Mouse (Mus musculus): Measurements from ENCODE around the gene Glrx5.

Glrx5 gene

GRCm38 (mm10) chr12:105029890-105030289 is 2.6 kb upstream of the Glrx5 start:
- in situ Hi-C loops (cut with MseI, MboI): loop anchor here in 1 of 2 experiments (5.0 kb wide), 1 partner anchor 78 kb away; no protein-coding TSS in a partner anchor

GRCm38 (mm10) chr12:105031081-105032058 is 1.1 kb upstream of the Glrx5 start:
- in situ Hi-C loops (cut with MseI, MboI): no loop called here

DNA sequence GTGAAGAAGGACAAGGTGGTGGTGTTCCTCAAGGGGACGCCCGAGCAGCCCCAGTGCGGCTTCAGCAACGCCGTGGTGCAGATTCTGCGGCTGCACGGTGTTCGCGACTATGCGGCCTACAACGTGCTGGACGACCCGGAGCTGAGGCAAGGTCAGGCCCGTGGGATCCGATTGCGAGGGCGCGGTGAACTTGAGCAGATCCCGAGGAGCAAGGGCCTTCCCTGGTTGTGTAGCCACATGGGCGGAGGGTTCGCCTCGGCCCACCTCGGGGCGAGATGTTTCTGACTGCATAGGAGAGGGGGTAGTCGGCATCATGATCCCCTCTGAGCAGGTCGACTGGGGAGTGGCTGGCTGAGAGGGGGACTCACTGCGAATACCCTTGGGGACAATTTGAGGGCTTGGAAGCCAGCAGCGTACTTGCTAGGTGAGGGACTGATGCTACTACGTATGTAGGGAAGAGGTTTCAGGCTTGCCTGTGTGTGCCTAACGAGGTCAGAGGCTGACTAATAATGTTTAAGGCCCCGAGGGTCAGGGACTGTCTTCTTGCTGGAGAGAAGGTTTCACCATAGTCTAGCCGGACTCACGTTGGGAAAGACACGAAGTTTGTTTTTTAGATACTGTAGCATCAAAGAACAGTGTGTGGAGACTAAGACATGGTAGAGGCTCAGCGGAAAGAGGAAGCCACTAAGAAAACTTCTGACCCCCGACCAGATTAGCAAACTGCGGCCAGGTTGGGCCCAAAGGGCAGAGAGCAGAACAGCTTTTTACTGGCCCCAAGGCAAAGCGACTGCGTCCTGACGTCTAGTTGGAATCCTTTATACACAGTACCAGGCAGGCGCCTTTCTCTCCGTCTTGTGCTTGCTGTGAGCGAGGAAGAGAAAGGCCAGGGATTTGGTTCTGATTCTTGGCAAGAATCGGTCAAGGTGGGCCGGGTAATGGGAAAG is 616 bp downstream of the Glrx5 start:
- in situ Hi-C loops (cut with MseI, MboI): no loop called here

- in situ Hi-C loops (cut with MseI, MboI): no loop called here
These were observed 1.8 kb downstream of the Glrx5 start for GRCm38 (mm10) chr12:105034130-105034769.

DNA sequence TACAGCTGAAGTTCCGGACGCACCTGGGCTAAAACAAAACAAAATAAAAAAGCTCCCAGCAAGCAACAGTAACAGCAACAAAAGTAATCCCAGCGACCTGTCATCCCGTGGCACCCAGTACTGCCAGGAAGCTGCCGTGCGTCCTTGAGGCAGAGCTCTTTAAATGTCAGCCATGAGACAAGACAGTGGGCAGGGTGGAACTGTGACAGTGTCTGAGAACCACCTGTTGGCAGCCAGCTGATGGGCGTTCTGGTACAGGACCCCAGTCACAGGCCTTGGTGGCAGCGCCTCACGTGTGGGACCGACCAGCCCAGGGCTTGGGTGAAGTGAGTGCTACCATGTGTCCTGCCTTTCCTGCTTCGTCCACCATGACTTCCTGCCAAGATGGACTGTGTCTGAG is 5.7 kb downstream of the Glrx5 start:
- in situ Hi-C loops (cut with MseI, MboI): no loop called here

DNA sequence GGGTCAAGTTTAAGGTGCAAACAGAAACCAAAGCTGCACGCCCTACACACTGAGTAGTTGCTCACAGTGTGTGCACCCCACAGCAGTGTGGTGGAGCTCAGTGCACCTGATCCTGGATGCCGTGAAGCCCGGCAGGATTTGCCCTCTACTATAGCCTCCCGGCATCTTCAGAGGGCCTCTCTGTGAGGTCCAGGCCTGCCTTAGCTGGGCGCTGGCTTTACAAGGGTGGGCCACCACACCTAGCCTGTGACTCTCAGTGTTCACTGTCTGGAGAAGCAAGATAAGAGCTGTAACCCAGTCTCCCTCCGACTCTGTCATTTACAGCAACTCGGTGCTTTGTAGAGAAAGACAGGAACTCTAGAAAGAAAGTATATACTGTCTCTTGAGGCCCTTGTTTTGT is 6.4 kb downstream of the Glrx5 start:
- in situ Hi-C loops (cut with MseI, MboI): no loop called here

DNA sequence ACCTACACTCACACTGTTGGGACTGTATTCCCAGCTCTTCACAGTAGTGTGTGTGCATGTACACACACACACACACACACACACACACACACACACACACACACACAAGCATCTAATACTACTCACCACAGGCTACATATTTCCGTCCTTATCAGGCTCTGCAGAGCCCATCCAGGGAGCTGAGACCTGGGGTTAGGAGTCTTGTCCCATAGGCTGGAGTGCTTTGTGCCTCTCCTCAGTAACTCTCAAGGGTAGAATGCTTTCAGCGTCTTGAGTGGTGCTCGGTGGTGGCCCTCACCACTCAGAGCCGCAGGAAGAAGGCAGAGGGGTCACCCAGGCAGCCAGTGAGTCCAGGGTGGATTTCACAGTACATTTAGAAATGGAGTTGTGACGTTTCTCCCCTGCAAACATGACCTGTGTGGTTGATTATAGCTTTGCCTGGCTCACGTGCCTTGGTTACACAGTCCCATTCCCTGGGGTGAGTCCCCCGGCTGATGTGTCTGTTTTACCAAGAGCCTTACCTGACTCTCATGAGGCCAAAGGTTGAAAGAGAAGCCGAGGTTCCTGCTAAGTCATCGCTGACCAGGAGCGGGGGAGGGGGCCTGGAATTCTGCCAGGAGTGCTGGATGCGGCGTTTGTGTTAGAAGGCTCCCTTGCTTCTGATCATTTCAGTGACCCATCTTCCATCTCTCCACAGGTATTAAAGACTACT is 7.2 kb downstream of the Glrx5 start:
- in situ Hi-C loops (cut with MseI, MboI): no loop called here

DNA sequence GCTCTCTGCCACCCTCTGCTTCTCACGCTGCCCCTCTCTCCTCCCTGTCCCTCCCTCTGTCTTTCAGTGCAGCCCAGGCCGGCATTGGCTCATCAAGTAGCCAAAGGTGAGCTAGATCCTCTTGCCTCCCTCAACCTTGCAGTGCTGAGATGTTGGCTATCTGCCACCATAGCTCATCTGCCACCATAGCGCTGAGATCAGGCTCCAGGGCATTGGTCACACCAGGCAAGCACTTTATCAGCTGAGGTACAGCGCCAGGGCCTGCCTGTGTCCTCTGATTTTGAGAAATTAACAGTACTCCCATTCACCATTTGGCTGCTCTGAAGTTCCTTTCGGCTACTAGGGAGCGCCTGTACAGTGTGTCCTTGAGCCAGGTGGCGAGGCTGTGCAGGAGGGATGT is 8.5 kb downstream of the Glrx5 start:
- in situ Hi-C loops (cut with MseI, MboI): no loop called here

DNA sequence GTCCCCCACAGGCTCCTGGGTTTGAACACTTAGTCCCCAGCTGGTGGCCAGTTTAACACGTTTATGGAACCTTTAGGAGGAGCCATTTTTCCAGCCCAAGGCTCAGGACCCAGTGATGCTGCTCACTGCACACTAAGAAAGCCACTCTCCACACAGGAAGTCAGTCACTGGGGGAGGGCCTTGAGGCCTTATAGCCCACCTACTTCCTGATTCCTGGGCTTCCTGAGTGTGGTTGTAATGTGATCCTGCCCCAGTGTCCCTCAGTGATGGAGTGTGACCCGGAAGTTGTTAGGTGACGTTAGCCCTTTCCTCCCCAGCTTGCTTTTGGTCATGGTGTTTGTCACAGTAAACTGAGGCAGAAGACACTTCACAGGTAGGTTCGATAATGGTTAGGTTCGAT is 10.6 kb downstream of the Glrx5 start:
- in situ Hi-C loops (cut with MseI, MboI): no loop called here

- in situ Hi-C loops (cut with MseI, MboI): no loop called here
These were observed 12.3 kb downstream of the Glrx5 start for GRCm38 (mm10) chr12:105044775-105045174.

GRCm38 (mm10) chr12:105048301-105048863 is 15.9 kb downstream of the Glrx5 start:
- in situ Hi-C loops (cut with MseI, MboI): no loop called here

- in situ Hi-C loops (cut with MseI, MboI): loop anchor here (5.0 to 10.0 kb wide), 2 partner anchors 52 to 55 kb away; no protein-coding TSS in a partner anchor
These were observed 17.3 kb downstream of the Glrx5 start for GRCm38 (mm10) chr12:105049813-105050212.

DNA sequence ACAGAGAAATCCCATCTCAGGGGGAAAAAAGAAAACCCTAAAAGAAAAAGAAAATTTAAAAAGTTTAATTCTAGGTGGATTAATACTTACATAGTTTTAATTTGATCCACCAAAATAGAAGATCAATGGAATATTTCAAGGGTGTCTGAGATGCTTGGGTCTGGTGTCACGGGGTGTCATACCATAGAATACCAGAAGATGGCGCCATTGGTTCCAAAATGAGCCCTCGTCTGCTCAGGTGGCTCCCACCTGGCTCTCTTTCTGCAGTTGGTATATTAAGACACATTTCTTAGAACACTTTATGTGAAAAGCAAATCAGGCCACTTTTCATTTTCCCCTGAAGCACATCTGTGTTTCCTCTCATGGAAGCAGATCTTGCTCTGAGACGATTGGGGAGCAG is 18.4 kb downstream of the Glrx5 start:
- in situ Hi-C loops (cut with MseI, MboI): loop anchor here (5.0 to 10.0 kb wide), 2 partner anchors 51 to 54 kb away; no protein-coding TSS in a partner anchor

GRCm38 (mm10) chr12:105054041-105054440 is 21.6 kb downstream of the Glrx5 start:
- in situ Hi-C loops (cut with MseI, MboI): loop anchor here (5.0 to 10.0 kb wide), 2 partner anchors 48 to 51 kb away; no protein-coding TSS in a partner anchor

GRCm38 (mm10) chr12:105055308-105055707 is 22.8 kb downstream of the Glrx5 start:
- in situ Hi-C loops (cut with MseI, MboI): loop anchor here in 1 of 2 experiments (10.0 kb wide), 1 partner anchor 49 kb away; no protein-coding TSS in a partner anchor

DNA sequence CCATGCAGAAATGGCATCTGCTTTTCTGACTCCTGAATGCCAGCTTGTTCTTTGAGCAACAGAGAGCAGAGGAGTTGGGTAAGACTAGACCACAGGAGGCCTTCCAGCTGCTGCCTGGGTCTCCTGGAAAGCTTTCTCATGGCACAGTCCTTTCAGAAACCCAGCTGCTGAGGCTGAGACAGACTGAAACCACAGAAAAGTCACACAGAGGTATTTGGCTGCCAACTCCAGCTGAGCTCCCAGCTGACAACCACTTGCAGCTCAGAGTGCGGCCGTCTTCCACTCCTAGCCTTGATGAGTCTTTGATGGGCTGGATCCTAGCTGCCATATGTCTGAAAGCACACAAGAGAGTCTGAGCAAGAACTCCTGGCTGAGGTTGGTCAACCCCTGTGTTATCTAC is 27.5 kb downstream of the Glrx5 start:
- in situ Hi-C loops (cut with MseI, MboI): no loop called here

DNA sequence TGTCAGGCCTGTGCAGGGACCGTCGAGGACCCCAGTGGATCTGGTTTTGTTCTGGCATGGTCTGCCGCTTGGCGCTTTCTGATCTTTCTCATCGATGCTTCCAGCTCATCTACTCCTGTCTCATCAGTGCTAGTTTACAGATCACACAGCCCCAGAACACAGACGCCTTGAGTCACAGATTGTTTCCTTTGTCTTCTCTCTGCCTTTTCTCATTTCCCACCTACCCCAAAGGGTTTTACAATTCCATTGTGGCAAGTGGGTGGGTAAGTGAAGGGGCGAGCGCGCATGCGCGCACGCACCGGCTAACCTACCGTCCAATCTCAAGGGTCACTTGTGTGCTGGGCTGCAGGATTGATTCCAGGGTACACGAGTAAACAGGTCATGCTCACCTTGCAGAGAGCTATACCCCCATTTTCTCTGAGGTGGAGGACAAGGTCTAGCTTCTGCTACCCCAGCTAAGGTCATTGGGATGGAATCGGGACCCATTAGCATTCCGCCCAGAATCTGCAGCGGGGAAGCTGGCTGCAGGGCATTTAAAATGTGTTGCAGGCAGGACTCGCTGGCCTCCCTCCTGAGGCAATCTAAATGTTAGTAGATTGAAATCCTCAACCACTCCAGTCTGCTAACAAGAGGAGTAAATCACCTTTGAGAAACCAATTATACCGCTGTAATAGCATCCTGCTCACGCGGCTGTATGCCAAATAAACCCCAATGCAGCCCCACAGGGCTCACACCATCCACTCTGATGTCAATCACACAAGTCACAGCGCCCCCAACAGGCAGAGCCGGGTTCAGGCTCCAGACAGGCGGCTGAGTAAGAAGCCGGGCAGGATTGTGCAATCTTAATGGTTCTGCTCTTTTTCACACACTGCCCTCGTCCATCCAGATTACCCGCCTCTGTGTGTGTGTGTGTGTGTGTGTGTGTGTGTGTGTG is 31.0 kb downstream of the Glrx5 start:
- in situ Hi-C loops (cut with MseI, MboI): no loop called here

GRCm38 (mm10) chr12:105064168-105064567 is 31.7 kb downstream of the Glrx5 start:
- in situ Hi-C loops (cut with MseI, MboI): no loop called here

- in situ Hi-C loops (cut with MseI, MboI): no loop called here
These were observed 32.6 kb downstream of the Glrx5 start for GRCm38 (mm10) chr12:105065119-105065518.
